Mouse (Mus musculus): ENCODE results near the gene Skap1. TPM values are rescaled to one million over a fixed set of nuclear protein-coding genes. Genes with fewer than 3 reads are reported as not detected.

Skap1 gene
- polyA plus RNA-seq, 1 experiment = 1.5 TPM

GRCm38 (mm10) chr11:96455699-96456326, 8.6 kb upstream of the Skap1 start:
- TF ChIP-seq POLR2A (IDR thresholded peaks at IDR 0.05; ENCODE audit: borderline replicate concordance, insufficient read depth, low read length) (no peak), CTCF (IDR thresholded peaks at IDR 0.05; ENCODE audit: borderline replicate concordance, insufficient read depth, low read depth, low read length) (no peak)
- Histone ChIP-seq H3K27ac (ENCODE audit: insufficient read depth, low read length) (no peak overlapping the region), H3K4me1 (ENCODE audit: control insufficient read depth, insufficient read depth, low read length) (no peaks in the 10 kb centered on the region), H3K27me3 (ENCODE audit: control insufficient read depth, insufficient read depth, low read length) (no peaks in the 10 kb centered on the region), H3K4me3 (replicated peaks; ENCODE audit: insufficient read depth, low read depth, low read length) (no peak overlapping the region)
- 63% methylated on average over 6 of the region's 6 CpGs for WGBS
- no peak for DNase-seq

- no peak for DNase-seq
These were observed 7.7 kb upstream of the Skap1 start for GRCm38 (mm10) chr11:96456508-96457305.

GRCm38 (mm10) chr11:96461766-96462165, 2.6 kb upstream of the Skap1 start:
- no peak for DNase-seq
- TF ChIP-seq POLR2A (IDR thresholded peaks at IDR 0.05; ENCODE audit: borderline replicate concordance, insufficient read depth, low read length) (no peak), CTCF (IDR thresholded peaks at IDR 0.05; ENCODE audit: borderline replicate concordance, insufficient read depth, low read depth, low read length) (no peak)
- no peak overlapping the region for H3K4me3 ChIP-seq (replicated peaks; ENCODE audit: insufficient read depth, low read depth, low read length)
- WGBS = 43% methylated on average over 4 of the region's 4 CpGs
- no peaks in the 10 kb centered on the region; the same call in 1 of the 2 replicates for H3K27me3 ChIP-seq (ENCODE audit: control insufficient read depth, insufficient read depth, low read length)
- H3K4me1 ChIP-seq (ENCODE audit: control insufficient read depth, insufficient read depth, low read length) = 0 out of 2 replicates have a peak, but pooled peaks cover 2% of the 10 kb centered on the region
- no peak overlapping the region for H3K27ac ChIP-seq (ENCODE audit: insufficient read depth, low read length)

More at GRCm38 (mm10) chr11:96456508-96457305, 7.7 kb upstream of the Skap1 start:
- Histone ChIP-seq H3K4me3 (replicated peaks; ENCODE audit: insufficient read depth, low read depth, low read length) (no peak overlapping the region), H3K4me1 (ENCODE audit: control insufficient read depth, insufficient read depth, low read length) (no peaks in the 10 kb centered on the region), H3K27ac (ENCODE audit: insufficient read depth, low read length) (no peak overlapping the region), H3K27me3 (ENCODE audit: control insufficient read depth, insufficient read depth, low read length) (no peaks in the 10 kb centered on the region)
- no peak for TF ChIP-seq POLR2A (IDR thresholded peaks at IDR 0.05; ENCODE audit: borderline replicate concordance, insufficient read depth, low read length)
- TF ChIP-seq CTCF (IDR thresholded peaks at IDR 0.05; ENCODE audit: borderline replicate concordance, insufficient read depth, low read depth, low read length) = no peak
- WGBS = 27% methylated on average over 12 of the region's 12 CpGs

GRCm38 (mm10) chr11:96462191-96462752, 2.1 kb upstream of the Skap1 start:
- no peak for DNase-seq
- Histone ChIP-seq H3K4me3 (replicated peaks; ENCODE audit: insufficient read depth, low read depth, low read length) (no peak overlapping the region), H3K27ac (ENCODE audit: insufficient read depth, low read length) (no peak overlapping the region), H3K4me1 (ENCODE audit: control insufficient read depth, insufficient read depth, low read length) (0 out of 2 replicates have a peak, but pooled peaks cover 2% of the 10 kb centered on the region), H3K27me3 (ENCODE audit: control insufficient read depth, insufficient read depth, low read length) (no peaks in the 10 kb centered on the region; the same call in 1 of the 2 replicates)
- TF ChIP-seq CTCF (IDR thresholded peaks at IDR 0.05; ENCODE audit: borderline replicate concordance, insufficient read depth, low read depth, low read length) (no peak), POLR2A (IDR thresholded peaks at IDR 0.05; ENCODE audit: borderline replicate concordance, insufficient read depth, low read length) (no peak)
- 19% methylated on average over 9 of the region's 9 CpGs for WGBS

GRCm38 (mm10) chr11:96464716-96465060, 295 bp downstream of the Skap1 start:
- Histone ChIP-seq H3K4me3 (replicated peaks; ENCODE audit: insufficient read depth, low read depth, low read length) (no peak overlapping the region), H3K27me3 (ENCODE audit: control insufficient read depth, insufficient read depth, low read length) (no peaks in the 10 kb centered on the region; the same call in 1 of the 2 replicates), H3K27ac (ENCODE audit: insufficient read depth, low read length) (no peak overlapping the region), H3K4me1 (ENCODE audit: control insufficient read depth, insufficient read depth, low read length) (0 out of 2 replicates have a peak, but pooled peaks cover 2% of the 10 kb centered on the region)
- no peak for DNase-seq
- TF ChIP-seq CTCF (IDR thresholded peaks at IDR 0.05; ENCODE audit: borderline replicate concordance, insufficient read depth, low read depth, low read length) (no peak), POLR2A (IDR thresholded peaks at IDR 0.05; ENCODE audit: borderline replicate concordance, insufficient read depth, low read length) (no peak)
- 23% methylated on average over 5 of the region's 5 CpGs for WGBS

- 0 out of 2 replicates have a peak, but pooled peaks cover 2% of the 10 kb centered on the region for H3K4me1 ChIP-seq (ENCODE audit: control insufficient read depth, insufficient read depth, low read length)
- WGBS = 39% methylated on average over 10 of the region's 10 CpGs
- H3K4me3 ChIP-seq (replicated peaks; ENCODE audit: insufficient read depth, low read depth, low read length) = no peak overlapping the region
- no peak overlapping the region for H3K27ac ChIP-seq (ENCODE audit: insufficient read depth, low read length)
- H3K27me3 ChIP-seq (ENCODE audit: control insufficient read depth, insufficient read depth, low read length) = no peaks in the 10 kb centered on the region; the same call in 1 of the 2 replicates
- no peak for DNase-seq
- no peak for TF ChIP-seq CTCF (IDR thresholded peaks at IDR 0.05; ENCODE audit: borderline replicate concordance, insufficient read depth, low read depth, low read length)
- no peak for TF ChIP-seq POLR2A (IDR thresholded peaks at IDR 0.05; ENCODE audit: borderline replicate concordance, insufficient read depth, low read length)
These were observed 1.1 kb downstream of the Skap1 start for GRCm38 (mm10) chr11:96465426-96466056.

- no peak overlapping the region for H3K27ac ChIP-seq (ENCODE audit: insufficient read depth, low read length)
- WGBS = 41% methylated on average over 7 of the region's 7 CpGs
- DNase-seq = no peak
- H3K4me1 ChIP-seq (ENCODE audit: control insufficient read depth, insufficient read depth, low read length) = 0 out of 2 replicates have a peak, but pooled peaks cover 2% of the 10 kb centered on the region
- H3K4me3 ChIP-seq (replicated peaks; ENCODE audit: insufficient read depth, low read depth, low read length) = no peak overlapping the region
- no peaks in the 10 kb centered on the region; the same call in 1 of the 2 replicates for H3K27me3 ChIP-seq (ENCODE audit: control insufficient read depth, insufficient read depth, low read length)
- TF ChIP-seq POLR2A (IDR thresholded peaks at IDR 0.05; ENCODE audit: borderline replicate concordance, insufficient read depth, low read length) (no peak), CTCF (IDR thresholded peaks at IDR 0.05; ENCODE audit: borderline replicate concordance, insufficient read depth, low read depth, low read length) (no peak)
These were observed 2.0 kb downstream of the Skap1 start for GRCm38 (mm10) chr11:96466382-96466781.
